Mouse (Mus musculus): Measurements from ENCODE around the gene Ccdc9b.

Gene Ccdc9b

GRCm38 (mm10) chr2:118779065-118779464 is 16.6 kb upstream of the Ccdc9b start:
- in situ Hi-C loops (cut with MboI, MseI) = no loop called here

DNA sequence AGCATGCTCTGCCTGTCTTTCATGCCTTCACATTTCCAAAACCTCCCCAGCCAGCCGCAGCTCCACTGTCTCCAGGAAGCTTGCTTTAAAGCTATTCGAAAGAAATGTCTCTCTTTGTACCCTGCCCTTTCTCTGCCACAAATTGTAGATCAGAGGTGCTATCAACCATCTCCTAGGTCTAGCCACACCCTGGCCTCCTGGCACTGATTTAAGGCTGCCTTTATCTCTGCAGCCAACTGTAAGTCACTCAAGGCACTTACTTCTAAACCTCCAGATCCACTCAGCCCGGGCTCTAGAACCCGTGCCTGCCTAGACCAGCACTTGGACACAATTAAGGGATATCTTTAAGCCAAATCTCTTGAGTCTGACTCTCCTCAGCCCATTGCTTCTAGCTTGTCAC is 16.0 kb upstream of the Ccdc9b start:
- in situ Hi-C loops (cut with MboI, MseI) = no loop called here

DNA sequence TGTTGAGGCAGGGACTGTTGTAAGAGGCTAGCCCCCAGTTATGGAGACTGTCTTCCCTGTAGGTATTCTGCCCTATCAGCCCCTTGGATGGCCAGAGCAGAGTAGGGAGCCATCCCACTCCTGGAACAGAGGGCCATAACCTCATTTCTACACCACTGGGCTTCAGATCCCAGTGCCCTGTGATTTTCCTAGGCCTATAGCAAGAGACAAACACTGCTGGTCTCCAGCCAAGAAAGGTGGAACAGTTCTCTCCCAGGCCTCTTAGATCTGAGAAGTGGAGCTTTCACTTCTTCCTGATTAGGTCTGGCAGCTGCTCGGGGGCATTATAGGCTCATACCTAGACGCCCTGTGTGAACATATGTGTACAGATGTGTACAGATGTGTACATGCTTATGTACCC is 13.8 kb upstream of the Ccdc9b start:
- in situ Hi-C loops (cut with MboI, MseI) = no loop called here

GRCm38 (mm10) chr2:118775846-118776245 is 13.4 kb upstream of the Ccdc9b start:
- in situ Hi-C loops (cut with MboI, MseI) = no loop called here

GRCm38 (mm10) chr2:118775396-118775795 is 12.9 kb upstream of the Ccdc9b start:
- in situ Hi-C loops (cut with MboI, MseI) = no loop called here

GRCm38 (mm10) chr2:118774536-118774935 is 12.1 kb upstream of the Ccdc9b start:
- in situ Hi-C loops (cut with MboI, MseI) = no loop called here

DNA sequence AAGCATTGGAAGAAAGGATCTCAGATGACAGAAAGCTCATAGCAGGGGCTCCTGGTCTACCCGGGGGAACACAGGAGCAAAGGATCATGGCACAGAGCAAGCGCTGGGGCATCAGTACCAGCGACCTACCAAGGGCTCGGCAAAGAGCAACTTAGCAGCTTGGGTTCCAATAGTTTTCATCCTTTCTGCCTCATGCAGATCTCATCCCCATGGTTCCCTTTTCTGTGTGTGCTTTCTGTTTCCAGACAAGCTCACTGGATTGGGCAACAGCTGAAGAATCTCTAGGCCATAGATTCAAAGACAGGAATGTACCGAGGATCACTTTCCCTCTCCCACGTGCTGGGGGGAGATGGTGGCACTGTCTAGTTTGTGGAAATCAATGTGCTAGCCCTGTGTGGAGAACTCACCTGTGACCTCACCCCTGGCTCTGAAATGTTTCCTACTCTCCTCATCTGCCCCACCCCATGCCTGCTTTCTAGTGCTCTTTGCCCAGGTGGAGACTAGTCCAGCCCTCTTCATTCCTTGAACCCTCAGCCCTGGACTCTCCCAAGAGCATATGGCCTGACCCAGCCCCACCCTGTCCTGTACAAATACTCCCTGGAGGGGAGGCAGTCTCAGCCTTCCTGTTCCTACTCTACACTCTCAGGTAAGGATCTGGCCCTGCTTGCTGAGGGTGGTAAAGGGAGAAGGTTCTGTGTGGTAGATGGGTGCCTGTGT is 9.9 kb upstream of the Ccdc9b start, which contains the start of gene Phgr1:
Phgr1 (plus strand) TSS at position 612 of the 717 bp plus-strand sequence.
- in situ Hi-C loops (cut with MboI, MseI) = no loop called here

GRCm38 (mm10) chr2:118766041-118767033 is 3.9 kb upstream of the Ccdc9b start:
- in situ Hi-C loops (cut with MboI, MseI) = loop anchor here in 1 of 2 experiments (5.0 kb wide), 1 partner anchor 111 kb away; no protein-coding TSS in a partner anchor

DNA sequence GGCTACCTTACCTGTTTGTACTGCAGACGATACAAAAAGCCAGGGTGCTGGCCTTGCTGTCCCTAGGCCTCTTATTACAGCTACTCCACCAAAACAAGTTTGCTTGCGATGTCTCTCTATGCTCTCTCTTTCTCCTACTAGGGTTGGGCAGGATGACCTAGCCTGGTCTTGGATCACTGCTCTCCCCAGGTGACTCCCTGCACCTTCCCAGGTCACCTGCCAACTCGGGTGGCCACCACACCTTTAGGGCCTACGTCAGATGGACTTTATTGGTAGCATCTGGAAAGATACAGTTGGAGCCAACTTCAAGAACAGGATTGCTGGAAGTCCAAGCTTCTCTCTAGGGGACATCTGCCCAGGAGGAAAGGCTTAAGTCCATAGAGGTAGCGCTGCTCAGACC is 2.4 kb upstream of the Ccdc9b start:
- in situ Hi-C loops (cut with MboI, MseI) = loop anchor here (5.0 kb wide), 2 partner anchors 112 to 128 kb away; no protein-coding TSS in a partner anchor

DNA sequence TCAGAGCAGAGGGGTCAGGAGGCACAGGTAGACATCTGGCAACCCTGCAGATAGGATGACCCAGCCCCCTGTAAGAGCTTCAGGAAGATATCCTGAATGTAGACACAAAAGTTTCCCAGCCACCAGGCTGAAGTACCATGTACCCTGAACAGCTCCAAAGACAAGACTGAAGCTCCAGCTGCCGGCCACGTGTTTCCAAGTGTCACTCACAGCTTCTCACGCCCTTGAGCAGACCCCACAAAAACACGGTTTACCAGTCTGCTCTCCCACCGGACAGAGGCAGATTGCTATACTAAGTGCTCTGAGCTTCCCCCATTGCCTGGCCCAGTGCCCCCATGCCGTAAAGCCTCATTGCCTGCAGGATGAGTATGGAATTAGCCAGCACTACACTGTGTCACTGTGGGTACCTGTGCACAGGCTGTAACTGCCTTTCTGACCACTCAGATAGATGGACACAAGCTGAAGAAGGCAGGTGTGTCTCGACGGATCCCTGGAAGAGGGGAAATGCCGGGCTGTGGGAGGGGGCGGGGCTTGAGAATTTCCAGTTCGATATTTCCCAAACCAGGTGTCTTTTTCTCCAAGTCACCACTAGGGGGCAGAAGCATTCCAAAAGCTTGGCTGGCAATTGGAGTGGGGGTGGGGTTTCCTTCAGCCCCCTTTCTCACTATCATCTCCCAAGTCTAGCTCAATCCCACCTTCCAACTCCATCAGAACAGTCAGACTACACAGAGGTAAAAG is 1.8 kb upstream of the Ccdc9b start:
- in situ Hi-C loops (cut with MboI, MseI) = loop anchor here in 1 of 2 experiments (5.0 kb wide), 2 partner anchors 113 to 127 kb away; no protein-coding TSS in a partner anchor

DNA sequence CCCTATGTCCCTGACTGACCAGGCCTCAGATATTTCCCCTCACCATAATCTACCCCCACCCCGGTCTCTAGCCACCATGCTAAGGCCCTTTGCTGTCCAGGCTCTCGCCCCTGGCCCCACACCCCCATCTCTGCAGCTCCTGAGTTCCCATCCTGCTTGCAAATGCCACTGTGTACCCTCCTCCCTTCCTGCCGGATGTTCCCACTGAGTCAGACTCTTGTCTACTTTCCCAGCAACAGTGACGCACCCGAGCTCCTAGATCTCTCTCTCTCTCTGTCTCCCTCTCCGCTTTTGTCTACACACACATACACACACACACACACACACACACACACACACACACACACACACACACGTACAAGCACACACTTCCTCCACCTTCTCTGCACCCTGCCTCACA is 1.0 kb upstream of the Ccdc9b start:
- in situ Hi-C loops (cut with MboI, MseI) = loop anchor here in 1 of 2 experiments (5.0 kb wide), 2 partner anchors 114 to 126 kb away; no protein-coding TSS in a partner anchor

DNA sequence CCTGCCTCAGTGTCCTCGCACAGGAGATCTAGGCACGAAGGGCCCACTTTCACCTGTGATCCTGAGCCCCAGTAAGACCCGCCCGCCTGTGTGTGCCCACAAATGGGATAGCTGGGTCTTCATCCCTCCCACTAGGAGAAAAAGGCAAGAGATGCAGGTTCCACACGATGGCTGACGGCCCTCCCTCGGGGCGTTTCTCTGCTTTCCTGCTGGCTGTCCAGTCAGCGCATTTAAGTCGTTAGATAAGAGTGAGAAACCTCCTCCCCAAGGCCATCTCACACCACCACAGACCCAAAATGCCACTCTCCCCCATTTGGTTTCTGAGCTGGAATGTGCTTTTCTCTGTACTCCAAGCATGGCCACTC is 305 bp upstream of the Ccdc9b start:
- in situ Hi-C loops (cut with MboI, MseI) = loop anchor here in 1 of 2 experiments (5.0 kb wide), 2 partner anchors 115 to 125 kb away; no protein-coding TSS in a partner anchor

- in situ Hi-C loops (cut with MboI, MseI) = loop anchor here in 1 of 2 experiments (5.0 kb wide), 2 partner anchors 116 to 124 kb away; no protein-coding TSS in a partner anchor
These were observed 1.1 kb downstream of the Ccdc9b start for GRCm38 (mm10) chr2:118761358-118761757.

GRCm38 (mm10) chr2:118760311-118761025 is 2.0 kb downstream of the Ccdc9b start:
- in situ Hi-C loops (cut with MboI, MseI) = loop anchor here in 1 of 2 experiments (5.0 kb wide), 2 partner anchors 117 to 123 kb away; no protein-coding TSS in a partner anchor

DNA sequence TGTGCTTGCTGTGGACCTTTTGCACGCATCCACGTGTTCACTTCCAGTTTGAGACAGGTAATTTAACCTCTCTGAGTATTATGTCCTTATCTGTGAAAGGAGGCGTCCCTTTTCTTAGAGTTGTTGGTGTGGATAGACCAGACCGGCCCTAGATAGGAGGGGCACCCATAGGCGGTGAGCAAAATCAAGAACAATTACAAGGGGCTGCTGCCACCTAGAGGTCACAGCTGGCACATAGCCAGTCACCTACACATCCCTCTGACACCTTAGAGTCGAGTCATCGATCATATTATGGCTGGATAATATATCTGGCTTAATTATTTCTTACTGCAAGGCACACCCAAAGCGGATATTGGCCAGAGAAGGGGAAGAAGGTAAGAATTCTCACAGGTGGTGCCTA is 2.6 kb downstream of the Ccdc9b start:
- in situ Hi-C loops (cut with MboI, MseI) = loop anchor here (5.0 kb wide), 2 partner anchors 117 to 123 kb away; no protein-coding TSS in a partner anchor

DNA sequence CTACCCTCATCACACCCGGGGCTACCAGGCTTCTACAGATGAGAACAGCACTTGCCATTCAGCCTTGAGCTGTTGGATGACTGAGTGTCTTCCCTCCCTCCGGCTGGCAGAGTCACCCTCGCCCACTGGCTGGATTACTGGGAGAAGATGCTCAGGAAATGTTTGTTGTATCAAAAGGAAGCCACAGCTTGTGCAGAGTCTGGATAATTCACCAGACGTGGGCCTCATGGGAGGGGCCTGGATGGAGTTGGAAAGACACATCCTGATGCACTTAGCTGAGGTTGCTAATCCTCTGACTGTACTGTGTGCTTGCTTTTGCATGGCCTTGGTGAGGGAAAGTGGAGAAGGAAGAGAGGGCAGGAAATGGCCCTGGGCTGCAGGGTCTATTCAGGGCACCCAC is 6.4 kb downstream of the Ccdc9b start:
- in situ Hi-C loops (cut with MboI, MseI) = loop anchor here in 1 of 2 experiments (5.0 kb wide), 1 partner anchor 119 kb away; no protein-coding TSS in a partner anchor

DNA sequence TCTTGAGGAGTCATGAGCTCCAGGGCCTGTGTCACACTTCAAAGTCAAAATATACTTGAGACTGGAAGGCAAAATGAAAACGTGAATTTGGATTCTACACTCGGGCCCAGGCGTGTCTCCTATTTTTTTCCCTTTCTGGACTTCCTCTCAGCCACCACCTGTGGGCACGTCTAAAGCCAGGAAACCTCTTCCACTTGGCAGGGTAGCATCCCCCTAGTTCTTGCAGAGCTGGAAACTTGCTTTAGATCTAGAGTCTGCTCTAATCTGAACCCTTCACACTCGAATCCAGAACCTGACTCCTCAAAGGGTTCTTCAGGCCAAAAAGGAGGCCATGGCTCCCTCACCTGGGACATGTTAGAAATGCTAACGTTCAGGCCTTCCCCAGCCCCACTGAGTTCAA is 7.1 kb downstream of the Ccdc9b start:
- in situ Hi-C loops (cut with MboI, MseI) = loop anchor here in 1 of 2 experiments (5.0 kb wide), 1 partner anchor 118 kb away; no protein-coding TSS in a partner anchor

- in situ Hi-C loops (cut with MboI, MseI) = no loop called here
These were observed 8.3 kb downstream of the Ccdc9b start for GRCm38 (mm10) chr2:118754143-118754542.

GRCm38 (mm10) chr2:118752792-118753108 is 9.7 kb downstream of the Ccdc9b start:
- in situ Hi-C loops (cut with MboI, MseI) = no loop called here

Measured in T-helper 17 cell (primary cell).